Mouse (Mus musculus): Measurements from ENCODE around the gene Olfr38.

Gene Olfr38

GRCm38 (mm10) chr6:42756104-42756503 lies at the start of gene Olfr38:
Gene Olfr38, plus strand, starts transcription at chr6:42756404.
- DNase-seq (ENCODE audit: low spot score): no peak

GRCm38 (mm10) chr6:42709291-42710211 lies 46.7 kb upstream of the Olfr38 start, which contains the start of gene Tcaf1:
Gene Tcaf1, minus strand, starts transcription at chr6:42710088.
- peak; percentile 41 for DNase-seq (ENCODE audit: low spot score)

GRCm38 (mm10) chr6:42714668-42715067 lies 41.5 kb upstream of the Olfr38 start:
- no peak for DNase-seq (ENCODE audit: low spot score)

GRCm38 (mm10) chr6:42717973-42718372 lies 38.2 kb upstream of the Olfr38 start:
- no peak for DNase-seq (ENCODE audit: low spot score)

- DNase-seq (ENCODE audit: low spot score): no peak
Observed at GRCm38 (mm10) chr6:42739071-42739470, 17.1 kb upstream of the Olfr38 start, which contains the start of gene Olfr453. Gene Olfr453, plus strand, starts transcription at chr6:42739371.

GRCm38 (mm10) chr6:42742303-42742702 lies 13.9 kb upstream of the Olfr38 start:
- DNase-seq (ENCODE audit: low spot score): no peak

GRCm38 (mm10) chr6:42747846-42748245 lies 8.4 kb upstream of the Olfr38 start:
- no peak for DNase-seq (ENCODE audit: low spot score)

GRCm38 (mm10) chr6:42777066-42777465 lies 20.9 kb downstream of the Olfr38 start:
- no peak for DNase-seq (ENCODE audit: low spot score)

GRCm38 (mm10) chr6:42784793-42785192 lies 28.6 kb downstream of the Olfr38 start, which contains the start of gene Olfr452:
Gene Olfr452, plus strand, starts transcription at chr6:42785093.
- DNase-seq (ENCODE audit: low spot score): no peak

GRCm38 (mm10) chr6:42790247-42790948 lies 34.2 kb downstream of the Olfr38 start:
- DNase-seq (ENCODE audit: low spot score): no peak

GRCm38 (mm10) chr6:42790949-42791556 lies 34.8 kb downstream of the Olfr38 start:
- DNase-seq (ENCODE audit: low spot score): no peak

- DNase-seq (ENCODE audit: low spot score): no peak
Observed at GRCm38 (mm10) chr6:42794982-42795381, 38.8 kb downstream of the Olfr38 start.

GRCm38 (mm10) chr6:42811639-42812038 lies 55.4 kb downstream of the Olfr38 start, which contains the start of gene Olfr450:
Gene Olfr450, plus strand, starts transcription at chr6:42811939.
- DNase-seq (ENCODE audit: low spot score): no peak

Data from urinary bladder, postnatal 10 days (tissue).